Mouse (Mus musculus): ENCODE measurements around the gene Rprml. TPM values are rescaled to one million over a fixed set of nuclear protein-coding genes. Genes with fewer than 3 reads are reported as not detected.
"Not testable (repeated sequence)": the region's sequence is repeated elsewhere in the genome, so short reads cannot be mapped to it uniquely, and the experiment has no call there.

Rprml gene
- polyA plus RNA-seq, 1 experiment from 2014 or later = not detected

DNA sequence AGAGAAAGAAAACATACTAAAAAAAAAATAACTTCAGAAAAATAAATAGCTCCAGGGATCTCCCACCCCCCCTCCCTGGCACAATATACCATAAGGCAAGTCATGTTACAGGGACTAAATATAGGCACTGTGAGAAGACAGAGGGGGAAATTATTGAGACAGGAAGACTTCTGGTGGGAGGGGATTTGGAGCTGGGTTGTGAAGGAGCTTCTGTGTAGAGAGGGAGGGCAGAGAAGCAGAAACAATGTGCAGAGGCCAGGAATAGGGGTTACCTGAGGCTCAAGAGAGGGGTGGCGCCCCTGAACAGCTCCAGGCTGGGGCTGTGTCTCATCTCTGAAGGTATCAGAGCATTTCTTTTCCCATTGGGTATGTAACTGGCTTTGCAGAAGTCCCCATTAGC is 16.3 kb downstream of the Rprml start:
- no peak for ATAC-seq (ENCODE audit: insufficient read depth)
- 33% methylated on average over 1 of the region's 1 CpGs for WGBS (ENCODE audit: insufficient replicate concordance)
- H3K27me3 ChIP-seq = peaks cover 10% of the 10 kb centered on the region; the same call in 1 of the 2 replicates
- no peak overlapping the region for H3K27ac ChIP-seq (replicated peaks)
- H3K36me3 ChIP-seq (replicated peaks) = no peaks in the 10 kb centered on the region
- H3K4me3 ChIP-seq (replicated peaks) = no peak overlapping the region
- no peaks in the 10 kb centered on the region for H3K9me3 ChIP-seq (replicated peaks)
- H3K9ac ChIP-seq = no peak overlapping the region
- no peak overlapping the region for H3K4me2 ChIP-seq
- no peaks in the 10 kb centered on the region for H3K4me1 ChIP-seq (replicated peaks)

DNA sequence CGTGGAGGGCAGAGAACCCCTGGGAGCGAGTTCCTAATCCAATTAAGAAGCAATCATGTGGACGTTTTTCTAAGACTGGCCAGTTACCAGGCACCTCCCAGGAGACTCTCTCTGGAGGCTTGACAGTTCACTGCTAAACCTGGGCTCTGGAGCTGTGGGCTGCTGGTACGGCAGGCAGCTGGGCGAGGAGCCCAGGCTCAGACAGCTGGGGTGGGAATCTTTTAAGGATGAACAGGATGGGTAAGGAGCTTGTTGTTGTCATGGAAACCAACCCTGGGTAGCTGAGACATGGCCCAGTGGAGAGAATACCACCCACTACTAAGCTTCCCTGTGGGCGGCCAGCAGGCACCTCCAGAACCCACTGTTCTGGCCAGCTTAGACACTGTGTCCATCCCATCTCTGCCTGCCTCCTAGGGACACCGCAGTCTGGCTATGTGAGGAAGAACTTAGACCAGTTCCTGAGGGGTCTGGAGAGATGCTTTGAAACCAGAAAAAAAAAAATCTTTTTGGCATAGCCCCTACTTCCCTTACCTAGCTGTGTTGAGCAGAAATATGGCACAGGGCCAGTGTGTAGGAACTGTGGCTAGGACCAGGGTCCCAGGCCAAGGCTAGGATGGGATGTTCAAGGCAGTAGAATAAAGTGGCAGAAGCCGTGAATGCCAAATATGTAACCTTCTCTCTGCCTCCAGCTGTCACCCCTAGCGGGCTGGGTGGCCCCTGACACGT is 17.0 kb downstream of the Rprml start:
- H3K27me3 ChIP-seq = peaks cover 10% of the 10 kb centered on the region; the same call in 1 of the 2 replicates
- no peak overlapping the region for H3K4me2 ChIP-seq
- H3K4me3 ChIP-seq (replicated peaks) = no peak overlapping the region
- no peak for ATAC-seq (ENCODE audit: insufficient read depth)
- no peaks in the 10 kb centered on the region for H3K4me1 ChIP-seq (replicated peaks)
- H3K27ac ChIP-seq (replicated peaks) = no peak overlapping the region
- WGBS (ENCODE audit: insufficient replicate concordance) = 36% methylated on average over 10 of the region's 10 CpGs
- H3K9me3 ChIP-seq (replicated peaks) = no peaks in the 10 kb centered on the region
- no peak overlapping the region for H3K9ac ChIP-seq
- no peaks in the 10 kb centered on the region for H3K36me3 ChIP-seq (replicated peaks)

DNA sequence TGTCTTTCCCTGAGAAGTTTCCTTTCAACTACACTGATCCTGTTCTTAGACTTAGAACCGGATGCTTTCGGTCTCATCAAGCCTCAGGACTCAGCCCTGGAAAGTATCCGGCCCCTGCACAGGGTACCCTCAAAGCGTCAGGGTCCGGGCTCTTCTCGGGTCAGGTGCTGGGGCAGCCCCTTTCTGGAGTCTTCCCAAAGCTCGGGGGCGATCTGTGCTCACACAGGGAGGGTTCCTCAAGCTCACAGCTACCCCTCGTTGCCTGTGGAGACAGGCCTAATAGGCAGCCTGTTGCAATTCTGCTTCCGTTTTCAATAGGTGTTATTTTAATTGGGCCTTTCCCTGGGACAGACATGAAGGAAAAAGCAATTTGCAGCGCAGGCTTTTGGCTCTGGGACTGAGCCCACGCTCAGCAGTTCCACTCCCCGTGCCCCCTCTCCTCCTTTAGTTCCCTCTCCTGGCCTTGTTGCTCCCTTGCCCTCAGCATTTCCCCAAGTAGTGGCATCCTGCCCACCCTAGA is 17.6 kb downstream of the Rprml start:
- no peak overlapping the region for H3K27ac ChIP-seq (replicated peaks)
- no peak overlapping the region for H3K4me2 ChIP-seq
- H3K27me3 ChIP-seq = peaks cover 10% of the 10 kb centered on the region; the same call in 1 of the 2 replicates
- no peaks in the 10 kb centered on the region for H3K9me3 ChIP-seq (replicated peaks)
- no peak for ATAC-seq (ENCODE audit: insufficient read depth)
- no peaks in the 10 kb centered on the region for H3K4me1 ChIP-seq (replicated peaks)
- 51% methylated on average over 13 of the region's 13 CpGs for WGBS (ENCODE audit: insufficient replicate concordance)
- H3K36me3 ChIP-seq (replicated peaks) = no peaks in the 10 kb centered on the region
- no peak overlapping the region for H3K9ac ChIP-seq
- no peak overlapping the region for H3K4me3 ChIP-seq (replicated peaks)

DNA sequence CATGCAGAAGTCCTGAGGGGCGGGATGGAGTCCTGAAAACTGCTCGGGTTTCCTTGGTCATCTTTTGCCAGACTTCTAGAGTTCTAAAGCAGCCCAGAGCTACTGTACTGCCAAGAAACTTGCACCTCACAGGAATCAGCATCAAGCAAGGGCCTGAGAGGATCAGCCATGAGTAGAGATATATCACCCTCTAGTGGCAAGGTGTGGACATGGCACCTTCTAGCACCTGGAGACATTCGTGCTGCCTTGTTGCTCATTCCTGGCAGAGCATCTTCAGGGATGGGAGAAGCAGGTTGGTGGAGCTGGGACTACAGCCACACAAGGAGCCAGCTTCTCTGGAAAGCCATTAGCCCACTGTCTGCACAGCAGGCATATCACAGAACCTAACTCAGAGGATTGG is 26.2 kb downstream of the Rprml start:
- Histone ChIP-seq H3K27ac (replicated peaks) (no peak overlapping the region), H3K4me3 (replicated peaks) (no peak overlapping the region), H3K4me2 (no peak overlapping the region), H3K9me3 (replicated peaks) (no peaks in the 10 kb centered on the region), H3K9ac (no peak overlapping the region), H3K27me3 (no peaks in the 10 kb centered on the region), H3K4me1 (replicated peaks) (no peaks in the 10 kb centered on the region), H3K36me3 (replicated peaks) (peaks cover 28% of the 10 kb centered on the region)
- ATAC-seq (ENCODE audit: insufficient read depth) = no peak
- 48% methylated on average over 3 of the region's 3 CpGs for WGBS (ENCODE audit: insufficient replicate concordance)

DNA sequence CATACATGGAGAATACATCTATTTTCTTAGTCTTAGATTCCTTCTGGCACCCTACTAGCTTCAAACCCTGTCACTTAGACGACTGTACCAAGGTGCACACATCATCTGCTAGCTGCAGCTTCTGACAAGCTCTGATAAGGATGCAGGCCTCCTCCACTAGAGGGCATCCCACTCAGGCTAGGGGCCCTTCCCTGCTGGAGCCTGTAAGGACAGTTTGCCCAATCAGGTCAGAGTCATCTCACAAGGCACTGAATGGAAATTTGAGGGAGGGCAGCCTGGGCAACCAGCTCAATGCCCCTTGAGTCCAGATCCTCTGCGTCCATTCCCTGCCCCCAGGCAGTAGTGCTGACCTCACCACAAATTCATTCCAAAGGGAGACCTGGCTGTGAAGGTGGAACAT is 27.7 kb downstream of the Rprml start:
- not testable (repeated sequence) for H3K4me1 ChIP-seq (replicated peaks); H3K27me3 ChIP-seq; H3K27ac ChIP-seq (replicated peaks); H3K9ac ChIP-seq; H3K4me2 ChIP-seq; H3K4me3 ChIP-seq (replicated peaks); H3K9me3 ChIP-seq (replicated peaks); ATAC-seq (ENCODE audit: insufficient read depth)
- 42% methylated on average over 2 of the region's 2 CpGs for WGBS (ENCODE audit: insufficient replicate concordance)
- H3K36me3 ChIP-seq (replicated peaks) = peaks cover 43% of the 10 kb centered on the region

DNA sequence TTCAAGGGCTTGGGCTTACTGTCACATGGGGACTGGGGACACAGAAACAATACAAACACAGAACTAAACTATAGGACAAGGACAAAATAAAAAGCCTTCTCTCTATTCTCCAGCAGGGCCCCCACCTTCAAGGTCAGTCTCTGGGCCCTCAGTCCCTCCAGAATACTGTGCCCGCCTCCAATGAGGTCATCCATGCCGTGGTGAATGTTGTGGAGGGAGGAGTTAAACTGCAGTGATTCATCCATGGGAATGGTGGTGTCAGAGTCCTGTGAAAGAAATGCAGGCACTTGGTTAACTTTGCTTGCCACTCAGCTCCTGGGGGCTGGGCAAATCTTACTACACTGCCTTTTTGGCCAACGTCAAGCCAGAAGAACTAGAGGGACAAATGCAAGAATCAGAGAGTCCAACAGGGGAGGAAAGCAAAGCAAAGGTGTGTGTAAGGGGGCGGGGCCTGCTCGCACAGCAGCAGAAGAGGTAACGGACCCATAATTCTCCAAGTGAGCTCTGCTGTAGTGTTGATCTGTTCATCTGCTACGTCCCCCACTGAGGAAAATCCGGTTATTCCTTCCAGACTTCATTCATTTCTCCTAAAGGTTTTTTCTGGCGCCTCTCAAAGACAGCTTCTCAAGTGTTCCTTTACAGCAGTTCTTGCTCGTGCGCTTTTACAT is 34.4 kb downstream of the Rprml start:
- H3K36me3 ChIP-seq (replicated peaks) = peaks cover 94% of the 10 kb centered on the region
- WGBS (ENCODE audit: insufficient replicate concordance) = 74% methylated on average over 11 of the region's 11 CpGs
- ATAC-seq (ENCODE audit: insufficient read depth) = no peak

GRCm38 (mm10) chr11:103685261-103685736 is 35.9 kb downstream of the Rprml start:
- WGBS (ENCODE audit: insufficient replicate concordance) = 83% methylated on average over 7 of the region's 7 CpGs
- peaks cover 84% of the 10 kb centered on the region for H3K36me3 ChIP-seq (replicated peaks)
- H3K9ac ChIP-seq = no peak overlapping the region
- no peaks in the 10 kb centered on the region for H3K27me3 ChIP-seq
- peaks cover 18% of the 10 kb centered on the region for H3K4me1 ChIP-seq (replicated peaks)
- H3K27ac ChIP-seq (replicated peaks) = no peak overlapping the region
- H3K4me2 ChIP-seq = no peak overlapping the region
- no peak overlapping the region for H3K4me3 ChIP-seq (replicated peaks)
- ATAC-seq (ENCODE audit: insufficient read depth) = no peak
- H3K9me3 ChIP-seq (replicated peaks) = no peaks in the 10 kb centered on the region

More for the DNA sequence above, 34.4 kb downstream of the Rprml start:
- Histone ChIP-seq H3K4me3 (replicated peaks) (no peak overlapping the region), H3K9me3 (replicated peaks) (no peaks in the 10 kb centered on the region), H3K9ac (no peak overlapping the region), H3K27ac (replicated peaks) (no peak overlapping the region), H3K4me2 (no peak overlapping the region), H3K27me3 (no peaks in the 10 kb centered on the region), H3K4me1 (replicated peaks) (peaks cover 4% of the 10 kb centered on the region; the same call in 1 of the 2 replicates)

DNA sequence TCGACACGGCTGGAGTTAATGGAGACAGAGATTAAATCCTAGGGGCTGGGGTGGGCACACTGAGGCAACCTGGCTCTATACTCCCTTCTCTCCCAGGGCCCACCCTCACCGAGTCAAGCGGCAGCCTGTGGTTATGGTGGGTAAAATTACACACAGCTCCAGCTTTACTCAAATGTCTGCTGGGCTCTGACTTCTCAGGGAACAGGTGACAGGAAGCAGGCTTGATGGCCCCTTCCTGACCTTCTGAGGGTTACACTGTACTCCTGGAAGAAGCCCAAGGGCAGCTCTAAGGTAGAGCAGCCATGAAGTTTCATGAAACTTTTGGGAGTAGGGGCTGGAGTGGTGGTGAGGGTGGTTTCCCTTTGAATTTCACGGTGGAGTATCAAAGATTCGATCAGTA is 37.3 kb downstream of the Rprml start:
- WGBS (ENCODE audit: insufficient replicate concordance) = 65% methylated on average over 6 of the region's 6 CpGs
- no peaks in the 10 kb centered on the region for H3K27me3 ChIP-seq

DNA sequence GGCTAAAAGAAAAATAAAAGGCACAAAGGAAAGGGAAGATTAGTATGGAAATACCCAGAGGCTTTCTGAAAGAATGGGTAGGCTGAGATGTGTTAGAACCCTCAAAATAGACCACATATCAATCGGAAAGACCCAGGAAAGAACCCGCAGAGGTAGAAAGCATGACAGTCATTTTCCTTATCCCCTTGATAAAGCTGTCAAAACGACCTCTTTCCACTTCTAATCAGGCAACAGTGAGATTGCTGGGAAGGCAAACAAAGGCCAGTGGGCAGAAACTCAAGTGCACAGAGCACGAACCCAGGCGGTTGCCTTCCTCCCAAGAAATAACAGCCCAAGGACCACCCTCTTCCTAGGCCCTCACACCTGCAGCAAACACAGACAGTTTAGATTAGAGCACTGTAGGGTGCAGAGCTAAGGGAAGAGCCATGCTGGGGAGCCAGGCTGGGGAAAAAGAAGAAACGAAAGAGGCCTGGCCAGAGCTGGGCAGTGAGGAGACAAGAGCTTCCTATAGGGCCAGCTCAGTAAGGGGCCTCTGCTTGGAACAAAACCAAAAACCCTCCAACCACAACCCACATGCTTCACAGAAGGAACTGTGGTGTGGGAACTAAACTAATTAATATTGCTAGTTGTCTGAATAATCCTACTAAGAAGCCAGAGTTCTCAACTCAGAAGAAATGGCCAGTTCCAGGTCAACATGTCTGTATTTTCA is 39.1 kb downstream of the Rprml start:
- Histone ChIP-seq H3K27ac (replicated peaks) (no peak overlapping the region), H3K9ac (no peak overlapping the region), H3K36me3 (replicated peaks) (peaks cover 54% of the 10 kb centered on the region), H3K9me3 (replicated peaks) (no peaks in the 10 kb centered on the region), H3K4me3 (replicated peaks) (no peak overlapping the region), H3K4me1 (replicated peaks) (peaks cover 22% of the 10 kb centered on the region), H3K27me3 (no peaks in the 10 kb centered on the region), H3K4me2 (no peak overlapping the region)
- ATAC-seq (ENCODE audit: insufficient read depth) = no peak
- 47% methylated on average over 6 of the region's 6 CpGs for WGBS (ENCODE audit: insufficient replicate concordance)

More for the DNA sequence above, 37.3 kb downstream of the Rprml start:
- H3K9ac ChIP-seq = no peak overlapping the region
- no peak overlapping the region for H3K27ac ChIP-seq (replicated peaks)
- no peak for ATAC-seq (ENCODE audit: insufficient read depth)
- H3K4me1 ChIP-seq (replicated peaks) = peaks cover 22% of the 10 kb centered on the region
- no peak overlapping the region for H3K4me3 ChIP-seq (replicated peaks)
- no peak overlapping the region for H3K4me2 ChIP-seq
- H3K36me3 ChIP-seq (replicated peaks) = peaks cover 71% of the 10 kb centered on the region
- no peaks in the 10 kb centered on the region for H3K9me3 ChIP-seq (replicated peaks)

DNA sequence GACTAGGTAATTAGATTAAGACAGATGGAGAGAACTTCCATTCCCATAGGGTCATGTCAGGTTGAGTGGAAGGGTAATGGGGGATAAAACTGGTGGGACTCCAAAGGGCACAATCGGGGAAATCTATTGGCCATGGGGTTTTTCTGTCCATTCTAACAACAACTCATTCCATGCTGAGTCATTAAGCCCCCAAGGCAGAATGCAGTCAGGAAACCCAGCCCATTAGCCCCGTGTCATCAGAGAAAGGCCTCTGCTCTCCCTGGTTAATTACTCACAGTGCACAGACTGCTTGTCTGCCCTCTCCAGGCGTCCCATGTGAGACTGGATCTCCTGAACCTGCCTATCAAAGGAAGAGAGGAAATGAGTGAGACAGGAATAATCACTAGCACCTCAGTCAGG is 39.6 kb downstream of the Rprml start:
- peaks cover 22% of the 10 kb centered on the region for H3K4me1 ChIP-seq (replicated peaks)
- no peak overlapping the region for H3K9ac ChIP-seq
- peaks cover 48% of the 10 kb centered on the region for H3K36me3 ChIP-seq (replicated peaks)
- no peak overlapping the region for H3K4me2 ChIP-seq
- H3K4me3 ChIP-seq (replicated peaks) = no peak overlapping the region
- H3K9me3 ChIP-seq (replicated peaks) = no peaks in the 10 kb centered on the region
- no peaks in the 10 kb centered on the region for H3K27me3 ChIP-seq
- ATAC-seq (ENCODE audit: insufficient read depth) = no peak
- H3K27ac ChIP-seq (replicated peaks) = no peak overlapping the region
- WGBS (ENCODE audit: insufficient replicate concordance) = 22% methylated on average over 3 of the region's 3 CpGs

DNA sequence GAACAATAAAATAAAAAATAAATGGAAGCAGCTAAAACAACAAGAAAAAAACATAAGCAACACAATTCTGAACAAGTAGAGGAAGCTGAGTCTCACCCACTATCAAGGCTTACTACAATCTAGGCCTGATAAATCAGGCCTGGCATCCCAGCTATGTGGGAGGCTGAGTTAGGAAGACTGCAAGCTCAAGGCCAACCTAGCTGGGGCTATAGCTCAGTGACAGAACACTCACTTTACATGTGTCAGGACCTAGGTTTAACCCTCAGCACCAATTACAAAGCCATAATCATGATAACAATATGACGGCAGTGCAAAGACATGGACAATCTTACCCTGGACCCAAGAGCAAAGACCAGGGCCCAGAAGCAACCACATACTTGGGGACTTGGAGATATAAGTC is 41.7 kb downstream of the Rprml start:
- Histone ChIP-seq H3K4me3 (replicated peaks) (no peak overlapping the region), H3K9ac (no peak overlapping the region), H3K4me2 (no peak overlapping the region), H3K36me3 (replicated peaks) (peaks cover 32% of the 10 kb centered on the region), H3K27me3 (no peaks in the 10 kb centered on the region), H3K9me3 (replicated peaks) (no peaks in the 10 kb centered on the region), H3K4me1 (replicated peaks) (peaks cover 31% of the 10 kb centered on the region), H3K27ac (replicated peaks) (no peak overlapping the region)
- WGBS (ENCODE audit: insufficient replicate concordance) = 63% methylated on average over 1 of the region's 1 CpGs
- no peak for ATAC-seq (ENCODE audit: insufficient read depth)

Measured in liver, embryonic 15.5 days (tissue).